Mouse (Mus musculus) liver, postnatal 0 days (tissue): ENCODE data around the gene Fosb. TPM values are rescaled to one million over a fixed set of nuclear protein-coding genes. Genes with fewer than 3 reads are reported as not detected.
"Not testable (repeated sequence)": the region's sequence is repeated elsewhere in the genome, so short reads cannot be mapped to it uniquely, and the experiment has no call there.

Experiments used
- ATAC-seq: fragments of 200-750 bp; cut with Nextera tagmentation; 2 replicates; pipeline ENCODE4 v1.8.0; 2017; ENCODE audit warnings: mild to moderate bottlenecking, moderate library complexity
- DNase-seq: peaks from one replicate; pipeline ENCODE4 v3.0.0-alpha.2; 2016
- H3K27ac ChIP-seq: fragments of 300-500 bp; sonication (generic); 2 replicates; pipeline ENCODE4 v1.5.1; 2014; ENCODE audit warnings: antibody characterized with exemption, moderate library complexity, mild to moderate bottlenecking, low read depth
- H3K27me3 ChIP-seq: fragments of 300-500 bp; sonication (generic); 2 replicates; pipeline ENCODE4 v1.6.1; 2014; ENCODE audit warnings: low read length, control low read depth, mixed read lengths; ENCODE audit not compliant: insufficient read depth
- H3K36me3 ChIP-seq: fragments of 300-500 bp; sonication (generic); replicated peaks from 2 replicates; pipeline ENCODE4 v1.6.1; 2014; ENCODE audit warnings: mild to moderate bottlenecking, control low read depth, low read length, moderate library complexity, mixed read lengths; ENCODE audit not compliant: insufficient read depth
- H3K4me1 ChIP-seq: fragments of 300-500 bp; sonication (generic); 2 replicates; pipeline ENCODE4 v1.6.1; 2014; ENCODE audit warnings: antibody characterized with exemption, mild to moderate bottlenecking, control low read depth; ENCODE audit not compliant: insufficient read depth
- H3K4me2 ChIP-seq: fragments of 300-500 bp; sonication (generic); 2 replicates; pipeline ENCODE4 v1.6.1; 2014; ENCODE audit warnings: low read depth, mild to moderate bottlenecking, low read length, moderate library complexity, mixed read lengths
- H3K4me3 ChIP-seq: fragments of 300-500 bp; sonication (generic); 2 replicates; pipeline ENCODE4 v1.5.1; 2014; ENCODE audit warnings: low read depth, low read length
- H3K9ac ChIP-seq: fragments of 300-500 bp; sonication (generic); replicated peaks from 2 replicates; pipeline ENCODE4 v1.6.1; 2014; ENCODE audit warnings: mild to moderate bottlenecking, moderate library complexity
- H3K9me3 ChIP-seq: fragments of 300-500 bp; sonication (generic); 2 replicates; pipeline ENCODE4 v1.6.1; 2016; ENCODE audit warnings: mild to moderate bottlenecking, control low read depth, low read length, mixed read lengths
- CTCF ChIP-seq: sonication (generic); IDR thresholded peaks from 2 replicates; pipeline ENCODE4 v1.5.1; 2016; ENCODE audit warnings: antibody characterized with exemption, low read depth
- EP300 ChIP-seq: IDR thresholded peaks from 2 replicates; pipeline ENCODE4 v1.6.1; 2016; ENCODE audit warnings: antibody characterized with exemption, low read depth, mild to moderate bottlenecking
- WGBS: fragments of 180-500 bp; shearing (Covaris S2); extraction: QIAGEN DNeasy Blood & Tissue Kit; methylation state at CpG from one replicate; pipeline ENCODE4 v1.1.7; 2014; ENCODE audit not compliant: insufficient replicate concordance; 5-methylcytosine and 5-hydroxymethylcytosine counted together
- polyA plus RNA-seq: library from polyadenylated mRNA; unstranded; fragments of >200 nt; fragmentation: Nextera tagmentation; extraction: Ambion mirVana; gene quantifications from 2 replicates; pipeline ENCODE4 v1.2.1, GENCODE M21; 2015

Fosb gene
- polyA plus RNA-seq, 1 experiment from 2014 or later, result 0.06 TPM

- Histone ChIP-seq H3K4me3 (peak within 1 kb of the TSS; percentile 40), H3K4me2 (peak within 1 kb of the TSS; percentile 85), H3K36me3 (no peaks in the 10 kb centered on the region), H3K27ac (no peak within 1 kb of the TSS), H3K27me3 (peaks cover 55% of the 10 kb centered on the region), H3K9me3 (no peaks in the 10 kb centered on the region), H3K4me1 (peaks cover 9% of the 10 kb centered on the region), H3K9ac (no peak within 1 kb of the TSS)
- TF ChIP-seq EP300, result no peak
- no peak for TF ChIP-seq CTCF
- WGBS, result under 1% methylated on average over 26 of the region's 37 CpGs
- peak; percentile 91 for ATAC-seq
- peak; percentile 92 for DNase-seq
Observed at GRCm38 (mm10) chr7:19282385-19282784, 27.5 kb downstream of the Fosb start, which contains the start of gene Rtn2. Gene Rtn2 (plus strand): TSS chr7:19282624.

GRCm38 (mm10) chr7:19281680-19282304, 28.1 kb downstream of the Fosb start:
- not testable (repeated sequence) for H3K27ac ChIP-seq, H3K9me3 ChIP-seq, H3K4me1 ChIP-seq, H3K9ac ChIP-seq, H3K36me3 ChIP-seq, DNase-seq
- 33% methylated on average over 6 of the region's 6 CpGs for WGBS
- H3K27me3 ChIP-seq, result peaks cover 55% of the 10 kb centered on the region
- TF ChIP-seq CTCF, result peak; percentile 84
- peak overlapping the region; percentile 85 for H3K4me2 ChIP-seq
- peak overlapping the region; percentile 40 for H3K4me3 ChIP-seq
- ATAC-seq, result peak; percentile 35; the same call in 1 of the 2 replicates

- Histone ChIP-seq H3K27me3 (peaks cover 53% of the 10 kb centered on the region), H3K4me3 (peak within 1 kb of the TSS; percentile 27; the same call in 1 of the 2 replicates), H3K9ac (no peak within 1 kb of the TSS), H3K4me1 (peaks cover 9% of the 10 kb centered on the region), H3K4me2 (peak within 1 kb of the TSS; percentile 40), H3K9me3 (no peaks in the 10 kb centered on the region), H3K36me3 (no peaks in the 10 kb centered on the region), H3K27ac (no peak within 1 kb of the TSS)
- ATAC-seq, result no peak
- no peak for DNase-seq
- TF ChIP-seq EP300 (no peak), CTCF (peak; percentile 14; the same call in 1 of the 2 replicates)
- 2% methylated on average over 39 of the region's 46 CpGs for WGBS
Observed at GRCm38 (mm10) chr7:19279581-19280114, 30.2 kb downstream of the Fosb start, which contains the start of gene Ppm1n. Gene Ppm1n (minus strand): TSS chr7:19280064.

GRCm38 (mm10) chr7:19279052-19279451, 30.8 kb downstream of the Fosb start:
- Histone ChIP-seq H3K27ac (no peak overlapping the region), H3K9me3 (no peaks in the 10 kb centered on the region), H3K27me3 (peaks cover 53% of the 10 kb centered on the region), H3K4me1 (peaks cover 9% of the 10 kb centered on the region), H3K4me2 (0 out of 2 replicates have a peak overlapping the region, but pooled peaks have one; percentile 40), H3K36me3 (no peaks in the 10 kb centered on the region), H3K4me3 (peak overlapping the region; percentile 27; the same call in 1 of the 2 replicates), H3K9ac (no peak overlapping the region)
- ATAC-seq (no peak), DNase-seq (no peak)
- WGBS, result 7% methylated on average over 33 of the region's 34 CpGs
- no peak for TF ChIP-seq CTCF
- TF ChIP-seq EP300, result no peak

- Histone ChIP-seq H3K4me3 (no peak overlapping the region), H3K4me2 (no peak overlapping the region), H3K27me3 (peaks cover 38% of the 10 kb centered on the region), H3K9me3 (no peaks in the 10 kb centered on the region), H3K27ac (no peak overlapping the region), H3K36me3 (no peaks in the 10 kb centered on the region), H3K9ac (no peak overlapping the region), H3K4me1 (peaks cover 3% of the 10 kb centered on the region)
- DNase-seq (no peak), ATAC-seq (no peak)
- WGBS, result 46% methylated on average over 4 of the region's 4 CpGs
- TF ChIP-seq EP300 (no peak), CTCF (peak; percentile 55)
Observed at GRCm38 (mm10) chr7:19276253-19276652, 33.6 kb downstream of the Fosb start.

- WGBS, result under 1% methylated on average over 36 of the region's 36 CpGs
- no peaks in the 10 kb centered on the region for H3K36me3 ChIP-seq
Observed at GRCm38 (mm10) chr7:19272173-19272764, 37.6 kb downstream of the Fosb start.

More at GRCm38 (mm10) chr7:19272173-19272764, 37.6 kb downstream of the Fosb start:
- peak overlapping the region; percentile 99 for H3K4me2 ChIP-seq
- peaks cover 23% of the 10 kb centered on the region for H3K4me1 ChIP-seq
- no peaks in the 10 kb centered on the region for H3K9me3 ChIP-seq
- peak overlapping the region; percentile 90 for H3K9ac ChIP-seq
- H3K27ac ChIP-seq, result peak overlapping the region; percentile 94
- peak; percentile 87 for DNase-seq
- peak; percentile 70 for ATAC-seq
- peak overlapping the region; percentile 96 for H3K4me3 ChIP-seq
- TF ChIP-seq CTCF, result no peak
- TF ChIP-seq EP300, result no peak
- no peaks in the 10 kb centered on the region for H3K27me3 ChIP-seq
